Mouse (Mus musculus): Measurements from ENCODE around the gene Cyba.
A peak's percentile ranks its signal among the peaks of the same experiment; 100 is the strongest.

Gene Cyba

GRCm38 (mm10) chr8:122421376-122422070 is 11.2 kb downstream of the Cyba start, which contains the start of gene Il17c:
Gene Il17c (plus strand): TSS chr8:122422020.
- no peak for DNase-seq

- no peak for DNase-seq
Observed at GRCm38 (mm10) chr8:122419881-122420555, 12.7 kb downstream of the Cyba start.

- DNase-seq, result no peak
Observed at GRCm38 (mm10) chr8:122415554-122415953, 17.2 kb downstream of the Cyba start.

GRCm38 (mm10) chr8:122414311-122414710 is 18.4 kb downstream of the Cyba start:
- DNase-seq, result no peak

- no peak for DNase-seq
Observed at GRCm38 (mm10) chr8:122407678-122408077, 25.1 kb downstream of the Cyba start.

GRCm38 (mm10) chr8:122405146-122405805 is 27.5 kb downstream of the Cyba start:
- DNase-seq, result no peak

GRCm38 (mm10) chr8:122398186-122398585 is 34.5 kb downstream of the Cyba start:
- DNase-seq, result no peak

- no peak for DNase-seq
Observed at GRCm38 (mm10) chr8:122395291-122395690, 37.4 kb downstream of the Cyba start.

GRCm38 (mm10) chr8:122393717-122394116 is 39.0 kb downstream of the Cyba start:
- DNase-seq, result no peak

GRCm38 (mm10) chr8:122390758-122391157 is 42.0 kb downstream of the Cyba start:
- no peak for DNase-seq

- no peak for DNase-seq
Observed at GRCm38 (mm10) chr8:122389357-122389756, 43.4 kb downstream of the Cyba start.

- no peak for DNase-seq
Observed at GRCm38 (mm10) chr8:122383039-122383438, 49.7 kb downstream of the Cyba start.

- DNase-seq, result peak; percentile 99
Observed at GRCm38 (mm10) chr8:122376365-122377231, 56.1 kb downstream of the Cyba start, which contains the start of gene Zc3h18. Gene Zc3h18 (plus strand): TSS chr8:122376609.

- DNase-seq, result no peak
Observed at GRCm38 (mm10) chr8:122375751-122376364, 56.9 kb downstream of the Cyba start.

GRCm38 (mm10) chr8:122375320-122375719 is 57.4 kb downstream of the Cyba start:
- DNase-seq, result no peak
